Mouse (Mus musculus): ENCODE data around the gene Atp2c1. TPM values are rescaled to one million over a fixed set of nuclear protein-coding genes. Genes with fewer than 3 reads are reported as not detected.

Gene Atp2c1
- polyA plus RNA-seq, 1 experiment: 20.1 TPM

- no peak overlapping the region for H3K4me3 ChIP-seq (ENCODE audit: insufficient read depth, low read depth, low read length)
- 0 out of 2 replicates have a peak, but pooled peaks cover 3% of the 10 kb centered on the region for H3K4me1 ChIP-seq (ENCODE audit: control insufficient read depth, insufficient read depth, insufficient read length, low read length)
- no peak overlapping the region for H3K27ac ChIP-seq (replicated peaks; ENCODE audit: low read depth, low read length)
Observed at GRCm38 (mm10) chr9:105519278-105519883, 7.7 kb downstream of the Atp2c1 start.

GRCm38 (mm10) chr9:105503690-105504089 lies 23.4 kb downstream of the Atp2c1 start:
- Histone ChIP-seq H3K27ac (replicated peaks; ENCODE audit: low read depth, low read length) (no peak overlapping the region), H3K4me3 (ENCODE audit: insufficient read depth, low read depth, low read length) (no peak overlapping the region), H3K4me1 (ENCODE audit: control insufficient read depth, insufficient read depth, insufficient read length, low read length) (no peaks in the 10 kb centered on the region)

GRCm38 (mm10) chr9:105502389-105502788 lies 24.7 kb downstream of the Atp2c1 start:
- Histone ChIP-seq H3K4me3 (ENCODE audit: insufficient read depth, low read depth, low read length) (no peak overlapping the region), H3K4me1 (ENCODE audit: control insufficient read depth, insufficient read depth, insufficient read length, low read length) (no peaks in the 10 kb centered on the region), H3K27ac (replicated peaks; ENCODE audit: low read depth, low read length) (no peak overlapping the region)

GRCm38 (mm10) chr9:105495316-105496174 lies 31.6 kb downstream of the Atp2c1 start:
- Histone ChIP-seq H3K4me3 (ENCODE audit: insufficient read depth, low read depth, low read length) (peak overlapping the region; percentile 88), H3K27ac (replicated peaks; ENCODE audit: low read depth, low read length) (peak overlapping the region; percentile 63), H3K4me1 (ENCODE audit: control insufficient read depth, insufficient read depth, insufficient read length, low read length) (no peaks in the 10 kb centered on the region)

GRCm38 (mm10) chr9:105494553-105495315 lies 32.4 kb downstream of the Atp2c1 start:
- no peaks in the 10 kb centered on the region for H3K4me1 ChIP-seq (ENCODE audit: control insufficient read depth, insufficient read depth, insufficient read length, low read length)
- H3K27ac ChIP-seq (replicated peaks; ENCODE audit: low read depth, low read length): peak overlapping the region; percentile 63
- peak overlapping the region; percentile 88 for H3K4me3 ChIP-seq (ENCODE audit: insufficient read depth, low read depth, low read length)

- H3K4me1 ChIP-seq (ENCODE audit: control insufficient read depth, insufficient read depth, insufficient read length, low read length): no peaks in the 10 kb centered on the region
- no peak overlapping the region for H3K27ac ChIP-seq (replicated peaks; ENCODE audit: low read depth, low read length)
- no peak overlapping the region for H3K4me3 ChIP-seq (ENCODE audit: insufficient read depth, low read depth, low read length)
Observed at GRCm38 (mm10) chr9:105492744-105493143, 34.4 kb downstream of the Atp2c1 start.

GRCm38 (mm10) chr9:105488363-105488762 lies 38.8 kb downstream of the Atp2c1 start:
- Histone ChIP-seq H3K27ac (replicated peaks; ENCODE audit: low read depth, low read length) (no peak overlapping the region), H3K4me1 (ENCODE audit: control insufficient read depth, insufficient read depth, insufficient read length, low read length) (peaks cover 2% of the 10 kb centered on the region; the same call in 1 of the 2 replicates), H3K4me3 (ENCODE audit: insufficient read depth, low read depth, low read length) (no peak overlapping the region)

GRCm38 (mm10) chr9:105484338-105485084 lies 42.6 kb downstream of the Atp2c1 start:
- Histone ChIP-seq H3K4me1 (ENCODE audit: control insufficient read depth, insufficient read depth, insufficient read length, low read length) (peaks cover 6% of the 10 kb centered on the region), H3K27ac (replicated peaks; ENCODE audit: low read depth, low read length) (no peak overlapping the region; the same call in 1 of the 2 replicates), H3K4me3 (ENCODE audit: insufficient read depth, low read depth, low read length) (no peak overlapping the region)

- Histone ChIP-seq H3K27ac (replicated peaks; ENCODE audit: low read depth, low read length) (no peak overlapping the region), H3K4me1 (ENCODE audit: control insufficient read depth, insufficient read depth, insufficient read length, low read length) (peaks cover 6% of the 10 kb centered on the region), H3K4me3 (ENCODE audit: insufficient read depth, low read depth, low read length) (no peak overlapping the region)
Observed at GRCm38 (mm10) chr9:105483880-105484279, 43.2 kb downstream of the Atp2c1 start.

GRCm38 (mm10) chr9:105482715-105483510 lies 44.2 kb downstream of the Atp2c1 start:
- no peak overlapping the region for H3K4me3 ChIP-seq (ENCODE audit: insufficient read depth, low read depth, low read length)

GRCm38 (mm10) chr9:105482070-105482469 lies 45.0 kb downstream of the Atp2c1 start:
- Histone ChIP-seq H3K4me3 (ENCODE audit: insufficient read depth, low read depth, low read length) (no peak overlapping the region), H3K27ac (replicated peaks; ENCODE audit: low read depth, low read length) (no peak overlapping the region), H3K4me1 (ENCODE audit: control insufficient read depth, insufficient read depth, insufficient read length, low read length) (peaks cover 6% of the 10 kb centered on the region)

More at GRCm38 (mm10) chr9:105482715-105483510, 44.2 kb downstream of the Atp2c1 start:
- no peak overlapping the region for H3K27ac ChIP-seq (replicated peaks; ENCODE audit: low read depth, low read length)
- peaks cover 6% of the 10 kb centered on the region for H3K4me1 ChIP-seq (ENCODE audit: control insufficient read depth, insufficient read depth, insufficient read length, low read length)

- no peaks in the 10 kb centered on the region; the same call in 1 of the 2 replicates for H3K4me1 ChIP-seq (ENCODE audit: control insufficient read depth, insufficient read depth, insufficient read length, low read length)
- no peak overlapping the region for H3K4me3 ChIP-seq (ENCODE audit: insufficient read depth, low read depth, low read length)
- H3K27ac ChIP-seq (replicated peaks; ENCODE audit: low read depth, low read length): no peak overlapping the region
Observed at GRCm38 (mm10) chr9:105476134-105476533, 51.0 kb downstream of the Atp2c1 start.

GRCm38 (mm10) chr9:105474910-105475309 lies 52.2 kb downstream of the Atp2c1 start:
- H3K27ac ChIP-seq (replicated peaks; ENCODE audit: low read depth, low read length): no peak overlapping the region
- no peak overlapping the region for H3K4me3 ChIP-seq (ENCODE audit: insufficient read depth, low read depth, low read length)
- H3K4me1 ChIP-seq (ENCODE audit: control insufficient read depth, insufficient read depth, insufficient read length, low read length): no peaks in the 10 kb centered on the region

- no peak overlapping the region for H3K4me3 ChIP-seq (ENCODE audit: insufficient read depth, low read depth, low read length)
- no peaks in the 10 kb centered on the region for H3K4me1 ChIP-seq (ENCODE audit: control insufficient read depth, insufficient read depth, insufficient read length, low read length)
- no peak overlapping the region for H3K27ac ChIP-seq (replicated peaks; ENCODE audit: low read depth, low read length)
Observed at GRCm38 (mm10) chr9:105467787-105468186, 59.3 kb downstream of the Atp2c1 start.

All from brown adipose tissue, adult 24 weeks (tissue).